Mouse (Mus musculus): Measurements from ENCODE around the gene Cyb561a3. TPM values are rescaled to one million over a fixed set of nuclear protein-coding genes. Genes with fewer than 3 reads are reported as not detected.
A peak's percentile ranks its signal among the peaks of the same experiment; 100 is the strongest.

Gene Cyb561a3
- total and polyA plus RNA-seq, 2 experiments from 2014 or later: 22.0 to 24.9 TPM

GRCm38 (mm10) chr19:10604534-10604933, 27.6 kb downstream of the Cyb561a3 start:
- H3K9ac ChIP-seq: peak overlapping the region; percentile 93

GRCm38 (mm10) chr19:10605293-10605900, 28.4 kb downstream of the Cyb561a3 start, which contains the start of the genes Ddb1 and Tkfc:
Ddb1 (plus strand) TSS chr19:10605327.
Tkfc (minus strand) TSS chr19:10605654.
- peak within 1 kb of the TSS; percentile 93 for H3K4me3 ChIP-seq (ENCODE audit: low read depth, low read length)
- WGBS: 2% methylated on average over 49 of the region's 49 CpGs

More at GRCm38 (mm10) chr19:10604534-10604933, 27.6 kb downstream of the Cyb561a3 start:
- peak overlapping the region; percentile 91 for H3K27ac ChIP-seq (ENCODE audit: low read depth, low read length)
- H3K4me2 ChIP-seq (ENCODE audit: low read depth): peak overlapping the region; percentile 73
- WGBS: 51% methylated on average over 3 of the region's 3 CpGs
- DNase-seq (no peak), ATAC-seq (no peak)
- H3K36me3 ChIP-seq (ENCODE audit: insufficient read depth): peaks cover 16% of the 10 kb centered on the region
- TF ChIP-seq CTCF (IDR thresholded peaks at IDR 0.05; ENCODE audit: low read depth): no peak
- H3K9me3 ChIP-seq (ENCODE audit: low read length): no peaks in the 10 kb centered on the region
- H3K4me3 ChIP-seq (ENCODE audit: low read depth, low read length): peak overlapping the region; percentile 93; the same call in 1 of the 2 replicates
- H3K4me1 ChIP-seq (ENCODE audit: insufficient read depth): peaks cover 14% of the 10 kb centered on the region
- H3K27me3 ChIP-seq (ENCODE audit: insufficient read depth, low read length): no peaks in the 10 kb centered on the region

GRCm38 (mm10) chr19:10605901-10606622, 29.1 kb downstream of the Cyb561a3 start:
- Histone ChIP-seq H3K4me3 (ENCODE audit: low read depth, low read length) (peak overlapping the region; percentile 93), H3K27ac (ENCODE audit: low read depth, low read length) (peak overlapping the region; percentile 89), H3K36me3 (ENCODE audit: insufficient read depth) (peaks cover 30% of the 10 kb centered on the region), H3K9ac (peak overlapping the region; percentile 93), H3K4me2 (ENCODE audit: low read depth) (peak overlapping the region; percentile 73), H3K9me3 (ENCODE audit: low read length) (no peaks in the 10 kb centered on the region), H3K4me1 (ENCODE audit: insufficient read depth) (peaks cover 14% of the 10 kb centered on the region), H3K27me3 (ENCODE audit: insufficient read depth, low read length) (no peaks in the 10 kb centered on the region)
- TF ChIP-seq CTCF (IDR thresholded peaks at IDR 0.05; ENCODE audit: low read depth): no peak
- no peak for ATAC-seq
- DNase-seq: peak; percentile 3
- WGBS: 7% methylated on average over 20 of the region's 20 CpGs

More at GRCm38 (mm10) chr19:10605293-10605900, 28.4 kb downstream of the Cyb561a3 start, which contains the start of the genes Ddb1 and Tkfc:
- H3K27ac ChIP-seq (ENCODE audit: low read depth, low read length): peak within 1 kb of the TSS; percentile 91
- peak; percentile 96 for ATAC-seq
- H3K9me3 ChIP-seq (ENCODE audit: low read length): no peaks in the 10 kb centered on the region
- H3K36me3 ChIP-seq (ENCODE audit: insufficient read depth): peaks cover 23% of the 10 kb centered on the region
- TF ChIP-seq CTCF (IDR thresholded peaks at IDR 0.05; ENCODE audit: low read depth): peak; percentile 82
- peak within 1 kb of the TSS; percentile 93 for H3K9ac ChIP-seq
- H3K4me1 ChIP-seq (ENCODE audit: insufficient read depth): peaks cover 14% of the 10 kb centered on the region
- DNase-seq: peak; percentile 99
- peak within 1 kb of the TSS; percentile 73 for H3K4me2 ChIP-seq (ENCODE audit: low read depth)
- no peaks in the 10 kb centered on the region for H3K27me3 ChIP-seq (ENCODE audit: insufficient read depth, low read length)

- DNase-seq (no peak), ATAC-seq (no peak)
- no peaks in the 10 kb centered on the region for H3K27me3 ChIP-seq (ENCODE audit: insufficient read depth, low read length)
- peaks cover 55% of the 10 kb centered on the region for H3K36me3 ChIP-seq (ENCODE audit: insufficient read depth)
- no peak overlapping the region for H3K4me3 ChIP-seq (ENCODE audit: low read depth, low read length)
- H3K27ac ChIP-seq (ENCODE audit: low read depth, low read length): no peak overlapping the region
- H3K9ac ChIP-seq: no peak overlapping the region
- H3K4me1 ChIP-seq (ENCODE audit: insufficient read depth): peaks cover 14% of the 10 kb centered on the region
- H3K9me3 ChIP-seq (ENCODE audit: low read length): no peaks in the 10 kb centered on the region
- WGBS: 83% methylated on average over 5 of the region's 5 CpGs
- TF ChIP-seq CTCF (IDR thresholded peaks at IDR 0.05; ENCODE audit: low read depth): no peak
- H3K4me2 ChIP-seq (ENCODE audit: low read depth): no peak overlapping the region
Observed at GRCm38 (mm10) chr19:10608573-10609240, 31.7 kb downstream of the Cyb561a3 start.

GRCm38 (mm10) chr19:10634106-10634871, 57.3 kb downstream of the Cyb561a3 start, which contains the start of gene Vwce:
Vwce (plus strand) TSS chr19:10634213.
- H3K9ac ChIP-seq: peak within 1 kb of the TSS; percentile 54
- DNase-seq (peak; percentile 60), ATAC-seq (peak; percentile 73)
- no peaks in the 10 kb centered on the region for H3K9me3 ChIP-seq (ENCODE audit: low read length)
- H3K27ac ChIP-seq (ENCODE audit: low read depth, low read length): 0 out of 2 replicates have a peak within 1 kb of the TSS, but pooled peaks have one; percentile 2
- H3K36me3 ChIP-seq (ENCODE audit: insufficient read depth): peaks cover 16% of the 10 kb centered on the region
- H3K27me3 ChIP-seq (ENCODE audit: insufficient read depth, low read length): no peaks in the 10 kb centered on the region
- peak; percentile 50 for TF ChIP-seq CTCF (IDR thresholded peaks at IDR 0.05; ENCODE audit: low read depth)
- H3K4me2 ChIP-seq (ENCODE audit: low read depth): peak within 1 kb of the TSS; percentile 92
- 2% methylated on average over 32 of the region's 32 CpGs for WGBS
- peaks cover 9% of the 10 kb centered on the region; the same call in 1 of the 2 replicates for H3K4me1 ChIP-seq (ENCODE audit: insufficient read depth)
- H3K4me3 ChIP-seq (ENCODE audit: low read depth, low read length): peak within 1 kb of the TSS; percentile 37

- H3K36me3 ChIP-seq (ENCODE audit: insufficient read depth): peaks cover 10% of the 10 kb centered on the region
- peak; percentile 77 for DNase-seq
- 0 out of 2 replicates have a peak overlapping the region, but pooled peaks have one; percentile 2 for H3K27ac ChIP-seq (ENCODE audit: low read depth, low read length)
- peak; percentile 95 for ATAC-seq
- H3K4me3 ChIP-seq (ENCODE audit: low read depth, low read length): peak overlapping the region; percentile 37
- peak overlapping the region; percentile 92 for H3K4me2 ChIP-seq (ENCODE audit: low read depth)
- peak overlapping the region; percentile 54 for H3K9ac ChIP-seq
- H3K4me1 ChIP-seq (ENCODE audit: insufficient read depth): peaks cover 9% of the 10 kb centered on the region; the same call in 1 of the 2 replicates
- no peaks in the 10 kb centered on the region for H3K27me3 ChIP-seq (ENCODE audit: insufficient read depth, low read length)
- TF ChIP-seq CTCF (IDR thresholded peaks at IDR 0.05; ENCODE audit: low read depth): no peak
- no peaks in the 10 kb centered on the region for H3K9me3 ChIP-seq (ENCODE audit: low read length)
- WGBS: 3% methylated on average over 21 of the region's 21 CpGs
Observed at GRCm38 (mm10) chr19:10634872-10635318, 57.9 kb downstream of the Cyb561a3 start.

Measured in forebrain, postnatal 0 days (tissue).